Mouse (Mus musculus) kidney, adult 2 months (tissue): ENCODE results near the gene Dcaf4.

Source experiments
- CTCF ChIP-seq: fragments of 200-500 bp; conservative IDR thresholded peaks from 2 replicates; pipeline ENCODE4 v1.5.1; 2011; ENCODE audit warnings: low read depth, mild to moderate bottlenecking, control low read depth, low read length, moderate library complexity, mixed read lengths; ENCODE audit not compliant: insufficient read depth, insufficient read length
- POLR2A ChIP-seq: fragments of 200-500 bp; IDR thresholded peaks from one replicate; pipeline ENCODE4 v1.6.1; 2011; ENCODE audit warnings: low read depth, low read length, control low read depth

DNA sequence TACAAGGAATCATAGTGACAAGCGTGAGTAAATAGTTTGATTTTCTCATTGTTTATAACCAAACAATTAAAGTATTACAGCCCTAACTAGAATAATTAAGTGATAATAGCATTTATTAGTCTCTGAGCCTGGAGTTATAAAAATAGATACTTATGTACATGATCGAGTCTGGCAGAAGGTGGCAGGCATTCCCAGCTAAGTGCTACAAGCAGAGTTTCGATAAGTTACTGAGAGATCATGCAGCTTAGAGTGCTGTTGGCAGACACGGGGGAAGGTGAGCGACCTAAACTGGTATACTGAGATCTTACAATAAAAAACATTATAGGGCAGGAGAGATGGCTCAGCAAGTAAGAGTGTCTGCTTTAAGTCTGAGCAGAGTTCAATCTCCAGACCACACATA is 36.6 kb upstream of the Dcaf4 start:
- TF ChIP-seq POLR2A: no peak
- no peak for TF ChIP-seq CTCF
